Mouse (Mus musculus) CH12.LX (cell line): ENCODE results near the gene Evi2a.

Experiments used
- CTCF ChIP-seq, 2 experiments: IDR thresholded peaks in 1 of 2; conservative IDR thresholded peaks in 1 of 2; 2 replicates each; pipeline ENCODE4 v1.5.1; 2011 to 2012; ENCODE audit warnings: low read depth in 2 of 2, low read length in 2 of 2, improper control_type of control experiment in 1 of 2, inconsistent platforms in 1 of 2, mild to moderate bottlenecking in 1 of 2, moderate library complexity in 1 of 2
- MAX ChIP-seq: IDR thresholded peaks from 2 replicates; pipeline ENCODE4 v1.6.1; 2011; ENCODE audit warnings: low read length, improper control_type of control experiment
- MYC ChIP-seq: IDR thresholded peaks from 2 replicates; pipeline ENCODE4 v1.6.1; 2011; ENCODE audit warnings: low read depth, mild to moderate bottlenecking, improper control_type of control experiment, low read length
- NRF1 ChIP-seq: IDR thresholded peaks from 2 replicates; pipeline ENCODE4 v1.6.1; 2014; ENCODE audit warnings: low read depth, mild to moderate bottlenecking, inconsistent platforms, low read length, improper control_type of control experiment, moderate library complexity
- POLR2A ChIP-seq: IDR thresholded peaks from 2 replicates; pipeline ENCODE4 v1.6.1; 2011; ENCODE audit warnings: low read depth, mild to moderate bottlenecking, improper control_type of control experiment, low read length
- SMC3 ChIP-seq: IDR thresholded peaks from 2 replicates; pipeline ENCODE4 v1.6.1; 2011; ENCODE audit warnings: low read depth, low read length, improper control_type of control experiment
- UBTF ChIP-seq: IDR thresholded peaks from 2 replicates; pipeline ENCODE4 v1.6.1; 2012; ENCODE audit warnings: low read depth, mild to moderate bottlenecking, inconsistent platforms, low read length, improper control_type of control experiment, moderate library complexity

DNA sequence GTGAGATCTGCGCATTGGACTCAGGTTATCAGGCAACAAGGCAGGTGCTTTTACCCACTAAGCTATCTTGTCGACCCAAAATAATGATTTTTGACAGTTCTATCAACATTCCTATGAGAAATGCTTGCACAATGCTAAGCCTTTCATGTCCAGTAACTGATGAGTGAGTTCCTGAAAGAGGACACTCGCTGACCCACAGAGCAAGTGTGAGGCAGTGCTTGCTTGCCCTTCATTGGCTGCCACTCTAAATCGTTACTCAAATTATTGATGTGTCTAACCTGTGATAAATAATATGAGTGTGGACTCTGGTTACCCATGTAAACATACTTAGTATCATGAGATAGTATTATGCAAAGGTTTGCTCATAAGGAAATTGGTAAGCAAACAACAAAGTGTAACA is 30.1 kb upstream of the Evi2a start:
- TF ChIP-seq NRF1 (no peak), MYC (no peak), SMC3 (no peak), UBTF (no peak), MAX (no peak), CTCF (conservative IDR thresholded peaks at IDR 0.05 in 1 of 2, IDR thresholded peaks at IDR 0.05 in 1 of 2; ENCODE audit: low read depth in 2 of 2, low read length in 2 of 2) (no peak), POLR2A (no peak)
